Mouse (Mus musculus) 3134 (cell line): ENCODE results near the gene Btbd10.

Experiments
- DNase-seq: peaks from one replicate; pipeline ENCODE4 v3.0.0-alpha.2; 2011; ENCODE audit warnings: low spot score; ENCODE audit not compliant: insufficient read length; ENCODE audit errors: extremely low read depth

The Btbd10 gene

DNA sequence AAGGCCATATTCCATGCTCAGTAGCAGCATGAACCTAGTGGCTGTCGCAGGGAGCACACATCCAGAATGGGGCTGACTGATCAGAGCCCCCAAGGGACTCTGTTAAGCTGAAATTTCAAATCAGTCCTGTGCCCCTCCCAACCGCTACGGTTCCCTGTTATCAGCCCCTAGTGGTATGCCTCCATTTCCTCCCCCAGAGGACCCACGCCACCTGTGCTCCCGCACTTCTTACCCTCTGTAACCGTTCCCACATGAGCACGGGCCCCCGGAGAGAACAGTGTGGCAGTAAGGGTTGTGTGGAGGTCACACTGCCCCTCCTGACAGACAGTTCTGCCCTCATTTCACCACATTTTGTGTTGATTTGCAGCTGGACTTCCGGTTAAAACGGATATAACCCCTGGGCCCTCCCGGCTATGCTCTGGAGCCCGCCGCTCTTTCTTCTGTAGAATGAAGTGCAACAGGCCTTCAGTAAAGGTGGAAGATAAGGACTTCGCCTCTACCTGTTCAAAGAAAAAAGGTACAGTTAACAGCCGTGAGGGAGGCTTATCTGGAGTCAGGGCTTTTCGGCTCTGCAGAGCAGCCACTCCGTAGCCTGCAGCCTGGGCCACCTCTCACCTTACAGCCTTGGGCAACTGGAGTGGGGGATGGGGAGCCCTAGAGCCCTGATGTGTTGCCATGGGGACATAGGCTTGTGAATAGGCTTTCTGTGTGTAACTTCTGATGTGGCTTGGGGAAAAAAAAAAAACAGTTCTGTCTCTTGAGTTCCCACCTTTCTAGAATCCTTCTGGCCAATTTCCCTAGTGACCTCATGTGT lies 73.9 kb downstream of the Btbd10 start:
- DNase-seq = no peak

DNA sequence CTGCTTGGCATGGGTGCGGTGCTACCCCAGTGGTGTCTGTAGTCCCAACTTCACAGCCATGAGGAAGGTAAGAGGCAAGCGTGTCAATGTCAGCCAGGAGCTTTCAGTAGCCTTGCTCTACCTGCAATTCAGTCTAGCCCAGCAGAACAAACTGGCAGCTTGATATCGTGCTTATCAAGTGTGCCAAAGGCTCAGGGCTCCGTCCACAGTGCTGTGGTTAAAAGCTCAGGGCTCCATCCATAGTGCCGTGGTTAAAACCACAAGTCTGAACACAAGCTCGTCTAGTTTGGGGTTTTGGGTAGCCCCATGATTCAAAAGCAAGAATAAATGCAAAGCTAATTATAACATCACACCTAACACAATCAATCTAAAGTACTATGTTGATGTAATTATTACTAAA lies 74.6 kb downstream of the Btbd10 start:
- no peak for DNase-seq

GRCm38 (mm10) chr7:113292193-113292592 lies 77.0 kb downstream of the Btbd10 start:
- no peak for DNase-seq

GRCm38 (mm10) chr7:113291741-113292140 lies 77.5 kb downstream of the Btbd10 start:
- no peak for DNase-seq

GRCm38 (mm10) chr7:113289211-113289610 lies 80.0 kb downstream of the Btbd10 start:
- DNase-seq = no peak

GRCm38 (mm10) chr7:113285405-113285804 lies 83.8 kb downstream of the Btbd10 start:
- DNase-seq = no peak

DNA sequence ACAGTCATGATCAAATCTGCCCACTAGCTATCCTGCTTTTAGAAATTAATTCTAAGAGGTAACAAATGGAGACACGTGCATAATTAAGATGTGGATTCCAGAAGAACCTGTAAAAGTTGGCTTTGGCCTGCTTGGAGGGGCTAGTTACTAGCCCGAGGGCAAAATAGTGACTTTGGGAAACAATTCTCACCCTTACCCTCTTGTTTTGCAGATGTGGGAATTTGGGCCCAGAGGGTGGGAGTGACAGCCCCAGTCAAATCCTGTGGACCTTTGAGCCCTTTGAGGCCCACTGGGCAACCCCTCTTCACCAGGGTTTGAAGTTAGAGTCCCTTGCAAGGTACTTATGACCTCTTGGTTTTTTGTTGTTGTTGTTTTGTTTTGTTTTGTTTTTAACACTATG lies 89.9 kb downstream of the Btbd10 start:
- no peak for DNase-seq

- DNase-seq = no peak
These were observed 90.7 kb downstream of the Btbd10 start for GRCm38 (mm10) chr7:113278493-113278892.

DNA sequence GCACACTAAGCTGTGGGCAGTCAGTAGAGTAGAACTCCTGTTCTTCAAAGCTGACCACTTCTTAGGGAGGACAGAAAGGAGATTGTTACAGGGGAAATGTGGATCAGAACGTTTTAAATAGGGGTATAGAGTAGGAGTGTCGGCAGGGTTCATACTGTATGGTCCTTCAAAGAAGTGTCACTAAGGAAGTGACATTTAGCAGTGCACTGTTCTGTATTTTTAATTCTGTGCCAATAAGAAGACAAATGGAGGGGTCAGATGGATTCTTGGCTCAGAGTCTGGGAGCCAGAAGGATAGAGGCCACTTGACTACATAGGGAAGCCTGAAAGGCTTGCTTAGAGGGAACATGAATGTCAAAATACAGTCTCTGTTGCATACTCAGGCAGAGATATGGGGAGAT lies 91.9 kb downstream of the Btbd10 start:
- no peak for DNase-seq

DNA sequence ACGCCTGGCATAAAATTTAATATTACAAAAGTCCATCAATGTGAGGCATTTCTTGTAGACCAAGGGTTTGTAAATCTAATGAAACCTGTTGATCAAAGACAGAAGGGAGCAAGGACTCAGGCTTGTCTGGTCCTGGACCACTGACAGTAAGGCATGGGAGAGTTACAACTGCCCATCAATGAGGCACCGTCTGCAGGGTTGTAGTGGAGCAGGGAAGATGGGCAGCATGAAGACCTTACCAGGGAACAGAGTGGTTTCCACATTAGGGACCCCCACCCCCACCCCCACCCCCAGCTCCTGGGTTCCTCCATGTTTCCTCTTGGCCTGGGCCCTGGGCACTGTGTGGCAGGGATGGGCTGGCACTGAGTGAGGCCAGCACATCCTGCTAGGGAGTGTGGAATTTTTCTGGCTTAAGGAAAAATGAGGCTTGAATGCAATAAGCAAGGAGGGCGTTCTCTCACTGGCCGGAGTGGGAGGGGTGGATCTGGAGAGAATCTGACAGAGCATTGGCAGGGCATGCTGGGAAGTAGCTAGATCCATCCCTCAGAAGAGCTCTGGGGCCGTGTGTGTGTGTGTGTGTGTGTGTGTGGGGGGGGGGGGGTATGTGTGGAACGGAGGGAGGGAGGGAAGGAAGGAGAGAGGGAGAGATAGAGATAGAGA lies 96.7 kb downstream of the Btbd10 start:
- DNase-seq = no peak

DNA sequence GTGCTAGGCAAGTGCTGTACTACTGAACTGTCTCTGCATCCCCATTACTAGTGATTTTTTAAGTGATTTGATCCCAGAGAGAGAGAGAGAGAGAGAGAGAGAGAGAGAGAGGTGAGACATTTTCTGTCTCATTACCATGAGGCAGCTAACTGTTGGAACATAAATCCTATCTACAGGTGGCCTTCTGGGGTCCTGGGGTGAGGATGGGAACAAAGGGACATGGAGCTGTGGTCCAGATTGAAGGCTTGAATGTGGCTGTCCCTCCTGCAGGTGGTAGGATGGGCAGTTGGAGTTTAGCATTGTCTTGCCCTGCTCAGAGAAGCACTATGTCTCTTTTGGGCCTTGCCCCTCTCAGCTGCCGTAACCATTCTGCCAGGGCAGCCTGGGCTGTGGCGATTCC lies 98.2 kb downstream of the Btbd10 start:
- no peak for DNase-seq

GRCm38 (mm10) chr7:113270551-113270950 lies 98.6 kb downstream of the Btbd10 start:
- no peak for DNase-seq

DNA sequence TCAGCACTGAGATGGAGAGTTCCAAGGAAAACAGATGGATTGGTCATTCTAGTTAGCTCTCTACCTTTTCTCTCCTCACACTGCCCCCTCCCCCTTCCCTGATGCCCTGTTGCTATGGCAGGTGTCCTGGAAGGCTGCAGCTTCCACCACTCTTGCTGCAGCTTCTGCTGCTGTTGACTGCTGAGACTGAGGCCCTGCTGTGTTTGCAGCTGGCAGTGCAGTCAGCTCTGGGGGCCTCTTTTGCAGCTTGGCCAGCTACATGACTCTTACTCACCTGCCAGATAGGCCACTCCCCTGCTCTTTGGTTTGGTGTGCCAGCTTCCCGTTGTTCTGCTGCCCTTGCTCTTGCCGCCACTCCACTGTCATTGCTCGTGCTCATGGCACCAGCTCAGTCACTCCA lies 99.3 kb downstream of the Btbd10 start:
- DNase-seq = no peak

- no peak for DNase-seq
These were observed 100.1 kb downstream of the Btbd10 start for GRCm38 (mm10) chr7:113269081-113269480.

- no peak for DNase-seq
These were observed 100.9 kb downstream of the Btbd10 start for GRCm38 (mm10) chr7:113268287-113268686.
